Mouse (Mus musculus): Measurements from ENCODE around the gene Lama2. TPM values are rescaled to one million over a fixed set of nuclear protein-coding genes. Genes with fewer than 3 reads are reported as not detected.

The Lama2 gene
- polyA plus RNA-seq, 1 experiment from 2014 or later, result 9.4 TPM

- Histone ChIP-seq H3K36me3 (ENCODE audit: control insufficient read depth, insufficient read depth, low read length) (no peaks in the 10 kb centered on the region), H3K4me1 (ENCODE audit: control insufficient read depth, insufficient read depth, low read length) (no peaks in the 10 kb centered on the region), H3K4me2 (ENCODE audit: low read depth) (no peak overlapping the region), H3K4me3 (ENCODE audit: low read depth, low read length) (no peak overlapping the region), H3K9me3 (ENCODE audit: control insufficient read depth, low read length) (no peaks in the 10 kb centered on the region), H3K27me3 (ENCODE audit: control insufficient read depth, insufficient read depth, low read length) (no peaks in the 10 kb centered on the region), H3K27ac (ENCODE audit: low read depth, low read length) (no peak overlapping the region), H3K9ac (ENCODE audit: low read length) (no peak overlapping the region)
- no peak for ATAC-seq (ENCODE audit: insufficient read depth, low FRiP score, low TSS enrichment)
- no peak for DNase-seq (ENCODE audit: low spot score)
- 84% methylated on average over 2 of the region's 2 CpGs for WGBS
Observed at GRCm38 (mm10) chr10:27174271-27174670, 445.3 kb downstream of the Lama2 start.

GRCm38 (mm10) chr10:27164738-27165137 lies 454.8 kb downstream of the Lama2 start:
- DNase-seq (ENCODE audit: low spot score), result no peak

GRCm38 (mm10) chr10:27162364-27162763 lies 457.2 kb downstream of the Lama2 start:
- no peaks in the 10 kb centered on the region for H3K4me1 ChIP-seq (ENCODE audit: control insufficient read depth, insufficient read depth, low read length)
- 0 out of 2 replicates have a peak, but pooled peaks have one; percentile 16 for ATAC-seq (ENCODE audit: insufficient read depth, low FRiP score, low TSS enrichment)

More at GRCm38 (mm10) chr10:27164738-27165137, 454.8 kb downstream of the Lama2 start:
- no peak overlapping the region for H3K4me3 ChIP-seq (ENCODE audit: low read depth, low read length)
- no peaks in the 10 kb centered on the region for H3K9me3 ChIP-seq (ENCODE audit: control insufficient read depth, low read length)
- no peak overlapping the region for H3K4me2 ChIP-seq (ENCODE audit: low read depth)
- ATAC-seq (ENCODE audit: insufficient read depth, low FRiP score, low TSS enrichment), result no peak
- no peaks in the 10 kb centered on the region for H3K27me3 ChIP-seq (ENCODE audit: control insufficient read depth, insufficient read depth, low read length)
- 84% methylated on average over 3 of the region's 3 CpGs for WGBS
- no peak overlapping the region for H3K27ac ChIP-seq (ENCODE audit: low read depth, low read length)
- H3K4me1 ChIP-seq (ENCODE audit: control insufficient read depth, insufficient read depth, low read length), result no peaks in the 10 kb centered on the region
- no peaks in the 10 kb centered on the region for H3K36me3 ChIP-seq (ENCODE audit: control insufficient read depth, insufficient read depth, low read length)
- H3K9ac ChIP-seq (ENCODE audit: low read length), result no peak overlapping the region

GRCm38 (mm10) chr10:27150220-27150619 lies 469.3 kb downstream of the Lama2 start:
- no peak overlapping the region for H3K4me3 ChIP-seq (ENCODE audit: low read depth, low read length)
- H3K4me2 ChIP-seq (ENCODE audit: low read depth), result no peak overlapping the region
- no peaks in the 10 kb centered on the region for H3K36me3 ChIP-seq (ENCODE audit: control insufficient read depth, insufficient read depth, low read length)
- H3K9me3 ChIP-seq (ENCODE audit: control insufficient read depth, low read length), result no peaks in the 10 kb centered on the region
- DNase-seq (ENCODE audit: low spot score) (no peak), ATAC-seq (ENCODE audit: insufficient read depth, low FRiP score, low TSS enrichment) (no peak)
- H3K27ac ChIP-seq (ENCODE audit: low read depth, low read length), result no peak overlapping the region
- WGBS, result 93% methylated on average over 3 of the region's 3 CpGs
- H3K27me3 ChIP-seq (ENCODE audit: control insufficient read depth, insufficient read depth, low read length), result no peaks in the 10 kb centered on the region
- H3K9ac ChIP-seq (ENCODE audit: low read length), result no peak overlapping the region
- no peaks in the 10 kb centered on the region for H3K4me1 ChIP-seq (ENCODE audit: control insufficient read depth, insufficient read depth, low read length)

More at GRCm38 (mm10) chr10:27162364-27162763, 457.2 kb downstream of the Lama2 start:
- no peaks in the 10 kb centered on the region for H3K27me3 ChIP-seq (ENCODE audit: control insufficient read depth, insufficient read depth, low read length)
- WGBS, result 89% methylated on average over 2 of the region's 2 CpGs
- H3K9me3 ChIP-seq (ENCODE audit: control insufficient read depth, low read length), result no peaks in the 10 kb centered on the region
- H3K4me2 ChIP-seq (ENCODE audit: low read depth), result no peak overlapping the region
- no peak overlapping the region for H3K27ac ChIP-seq (ENCODE audit: low read depth, low read length)
- no peak overlapping the region for H3K4me3 ChIP-seq (ENCODE audit: low read depth, low read length)
- no peaks in the 10 kb centered on the region for H3K36me3 ChIP-seq (ENCODE audit: control insufficient read depth, insufficient read depth, low read length)
- DNase-seq (ENCODE audit: low spot score), result no peak
- H3K9ac ChIP-seq (ENCODE audit: low read length), result no peak overlapping the region

GRCm38 (mm10) chr10:27140422-27140821 lies 479.1 kb downstream of the Lama2 start:
- DNase-seq (ENCODE audit: low spot score), result no peak
- H3K4me2 ChIP-seq (ENCODE audit: low read depth), result no peak overlapping the region
- 15% methylated on average over 3 of the region's 3 CpGs for WGBS
- H3K27me3 ChIP-seq (ENCODE audit: control insufficient read depth, insufficient read depth, low read length), result no peaks in the 10 kb centered on the region
- H3K27ac ChIP-seq (ENCODE audit: low read depth, low read length), result no peak overlapping the region
- no peak for ATAC-seq (ENCODE audit: insufficient read depth, low FRiP score, low TSS enrichment)
- no peak overlapping the region for H3K4me3 ChIP-seq (ENCODE audit: low read depth, low read length)
- H3K9ac ChIP-seq (ENCODE audit: low read length), result no peak overlapping the region
- H3K9me3 ChIP-seq (ENCODE audit: control insufficient read depth, low read length), result no peaks in the 10 kb centered on the region
- no peaks in the 10 kb centered on the region for H3K36me3 ChIP-seq (ENCODE audit: control insufficient read depth, insufficient read depth, low read length)
- no peaks in the 10 kb centered on the region for H3K4me1 ChIP-seq (ENCODE audit: control insufficient read depth, insufficient read depth, low read length)

- no peak for ATAC-seq (ENCODE audit: insufficient read depth, low FRiP score, low TSS enrichment)
- H3K4me2 ChIP-seq (ENCODE audit: low read depth), result no peak overlapping the region
- WGBS, result 100% methylated on average over 1 of the region's 1 CpGs
- H3K4me3 ChIP-seq (ENCODE audit: low read depth, low read length), result no peak overlapping the region
- H3K4me1 ChIP-seq (ENCODE audit: control insufficient read depth, insufficient read depth, low read length), result no peaks in the 10 kb centered on the region
- DNase-seq (ENCODE audit: low spot score), result no peak
- H3K9me3 ChIP-seq (ENCODE audit: control insufficient read depth, low read length), result no peaks in the 10 kb centered on the region
- no peaks in the 10 kb centered on the region for H3K36me3 ChIP-seq (ENCODE audit: control insufficient read depth, insufficient read depth, low read length)
- H3K27me3 ChIP-seq (ENCODE audit: control insufficient read depth, insufficient read depth, low read length), result no peaks in the 10 kb centered on the region
- H3K9ac ChIP-seq (ENCODE audit: low read length), result no peak overlapping the region
- H3K27ac ChIP-seq (ENCODE audit: low read depth, low read length), result no peak overlapping the region
Observed at GRCm38 (mm10) chr10:27135768-27136167, 483.8 kb downstream of the Lama2 start.

- no peak overlapping the region for H3K27ac ChIP-seq (ENCODE audit: low read depth, low read length)
- no peaks in the 10 kb centered on the region for H3K9me3 ChIP-seq (ENCODE audit: control insufficient read depth, low read length)
- H3K36me3 ChIP-seq (ENCODE audit: control insufficient read depth, insufficient read depth, low read length), result no peaks in the 10 kb centered on the region
- no peaks in the 10 kb centered on the region for H3K27me3 ChIP-seq (ENCODE audit: control insufficient read depth, insufficient read depth, low read length)
- DNase-seq (ENCODE audit: low spot score) (peak; percentile 66), ATAC-seq (ENCODE audit: insufficient read depth, low FRiP score, low TSS enrichment) (peak; percentile 67)
- no peak overlapping the region for H3K4me2 ChIP-seq (ENCODE audit: low read depth)
- no peak overlapping the region for H3K9ac ChIP-seq (ENCODE audit: low read length)
- H3K4me3 ChIP-seq (ENCODE audit: low read depth, low read length), result no peak overlapping the region
- 23% methylated on average over 1 of the region's 1 CpGs for WGBS
- no peaks in the 10 kb centered on the region for H3K4me1 ChIP-seq (ENCODE audit: control insufficient read depth, insufficient read depth, low read length)
Observed at GRCm38 (mm10) chr10:27133135-27133534, 486.4 kb downstream of the Lama2 start.

GRCm38 (mm10) chr10:27127454-27127853 lies 492.1 kb downstream of the Lama2 start:
- DNase-seq (ENCODE audit: low spot score) (no peak), ATAC-seq (ENCODE audit: insufficient read depth, low FRiP score, low TSS enrichment) (no peak)
- Histone ChIP-seq H3K4me3 (ENCODE audit: low read depth, low read length) (no peak overlapping the region), H3K27ac (ENCODE audit: low read depth, low read length) (no peak overlapping the region), H3K9me3 (ENCODE audit: control insufficient read depth, low read length) (no peaks in the 10 kb centered on the region), H3K36me3 (ENCODE audit: control insufficient read depth, insufficient read depth, low read length) (no peaks in the 10 kb centered on the region), H3K27me3 (ENCODE audit: control insufficient read depth, insufficient read depth, low read length) (no peaks in the 10 kb centered on the region), H3K9ac (ENCODE audit: low read length) (no peak overlapping the region), H3K4me1 (ENCODE audit: control insufficient read depth, insufficient read depth, low read length) (no peaks in the 10 kb centered on the region), H3K4me2 (ENCODE audit: low read depth) (no peak overlapping the region)
- WGBS, result 77% methylated on average over 2 of the region's 2 CpGs

- H3K4me2 ChIP-seq (ENCODE audit: low read depth), result no peak overlapping the region
- WGBS, result 86% methylated on average over 5 of the region's 5 CpGs
- DNase-seq (ENCODE audit: low spot score), result no peak
Observed at GRCm38 (mm10) chr10:27123763-27124162, 495.8 kb downstream of the Lama2 start.

More at GRCm38 (mm10) chr10:27123763-27124162, 495.8 kb downstream of the Lama2 start:
- Histone ChIP-seq H3K9ac (ENCODE audit: low read length) (no peak overlapping the region), H3K27me3 (ENCODE audit: control insufficient read depth, insufficient read depth, low read length) (no peaks in the 10 kb centered on the region), H3K4me3 (ENCODE audit: low read depth, low read length) (no peak overlapping the region), H3K4me1 (ENCODE audit: control insufficient read depth, insufficient read depth, low read length) (no peaks in the 10 kb centered on the region), H3K36me3 (ENCODE audit: control insufficient read depth, insufficient read depth, low read length) (no peaks in the 10 kb centered on the region), H3K9me3 (ENCODE audit: control insufficient read depth, low read length) (no peaks in the 10 kb centered on the region), H3K27ac (ENCODE audit: low read depth, low read length) (no peak overlapping the region)
- no peak for ATAC-seq (ENCODE audit: insufficient read depth, low FRiP score, low TSS enrichment)
